Mouse (Mus musculus) urinary bladder, postnatal 4 days (tissue): ENCODE measurements around the gene Raly.

Experiments
- DNase-seq, 2 experiments: peaks; one replicate each; pipeline ENCODE4 v3.0.0; 2021 to 2022; ENCODE audit warnings: low spot score in 2 of 2

Raly gene

GRCm38 (mm10) chr2:154790656-154791483, at the start of gene Raly, which contains the start of gene a:
TSS of gene Raly (plus strand) at chr2:154791096.
TSS of gene a (plus strand) at chr2:154791402.
- DNase-seq = peak; percentile 98

GRCm38 (mm10) chr2:154742911-154743819, 47.7 kb upstream of the Raly start:
- no peak for DNase-seq

DNA sequence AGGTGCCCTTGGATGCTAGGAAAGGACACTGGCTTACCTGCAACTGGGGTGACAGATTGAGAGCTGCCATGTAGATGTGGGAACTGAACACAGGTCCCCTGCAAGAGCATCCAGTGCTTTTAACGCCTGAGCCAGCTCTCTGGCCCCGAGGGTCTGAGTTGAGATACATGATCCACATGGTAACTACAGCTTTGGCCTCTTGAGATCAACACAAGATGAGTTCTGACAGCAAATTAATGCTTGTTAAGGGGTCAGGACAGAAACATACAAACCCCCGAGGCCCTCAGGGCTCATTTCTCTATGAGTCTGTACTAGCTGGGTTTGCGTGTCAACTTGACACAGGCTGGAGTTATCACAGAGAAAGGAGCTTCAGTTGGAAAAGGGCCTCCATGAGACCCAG, 47.0 kb upstream of the Raly start:
- no peak for DNase-seq

DNA sequence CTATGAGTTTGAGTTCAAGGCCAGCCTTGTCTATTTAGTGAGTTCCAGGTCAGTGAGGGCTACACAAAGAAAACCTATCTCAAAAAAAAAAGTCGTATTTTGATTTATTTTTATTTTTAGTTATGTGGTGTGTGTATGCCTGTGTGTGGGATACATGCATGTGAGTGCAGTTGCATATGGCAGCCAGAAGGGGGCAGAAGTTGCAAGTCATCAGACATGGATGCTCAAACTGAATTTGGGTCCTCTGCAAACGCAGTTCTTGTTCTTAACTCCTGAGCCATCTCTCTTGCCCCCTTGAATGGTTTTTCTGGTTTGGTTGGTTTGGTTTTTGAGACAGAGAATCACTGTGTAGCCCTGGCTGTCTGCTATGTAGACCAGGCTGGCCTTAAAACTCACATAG, 42.5 kb upstream of the Raly start:
- no peak for DNase-seq

DNA sequence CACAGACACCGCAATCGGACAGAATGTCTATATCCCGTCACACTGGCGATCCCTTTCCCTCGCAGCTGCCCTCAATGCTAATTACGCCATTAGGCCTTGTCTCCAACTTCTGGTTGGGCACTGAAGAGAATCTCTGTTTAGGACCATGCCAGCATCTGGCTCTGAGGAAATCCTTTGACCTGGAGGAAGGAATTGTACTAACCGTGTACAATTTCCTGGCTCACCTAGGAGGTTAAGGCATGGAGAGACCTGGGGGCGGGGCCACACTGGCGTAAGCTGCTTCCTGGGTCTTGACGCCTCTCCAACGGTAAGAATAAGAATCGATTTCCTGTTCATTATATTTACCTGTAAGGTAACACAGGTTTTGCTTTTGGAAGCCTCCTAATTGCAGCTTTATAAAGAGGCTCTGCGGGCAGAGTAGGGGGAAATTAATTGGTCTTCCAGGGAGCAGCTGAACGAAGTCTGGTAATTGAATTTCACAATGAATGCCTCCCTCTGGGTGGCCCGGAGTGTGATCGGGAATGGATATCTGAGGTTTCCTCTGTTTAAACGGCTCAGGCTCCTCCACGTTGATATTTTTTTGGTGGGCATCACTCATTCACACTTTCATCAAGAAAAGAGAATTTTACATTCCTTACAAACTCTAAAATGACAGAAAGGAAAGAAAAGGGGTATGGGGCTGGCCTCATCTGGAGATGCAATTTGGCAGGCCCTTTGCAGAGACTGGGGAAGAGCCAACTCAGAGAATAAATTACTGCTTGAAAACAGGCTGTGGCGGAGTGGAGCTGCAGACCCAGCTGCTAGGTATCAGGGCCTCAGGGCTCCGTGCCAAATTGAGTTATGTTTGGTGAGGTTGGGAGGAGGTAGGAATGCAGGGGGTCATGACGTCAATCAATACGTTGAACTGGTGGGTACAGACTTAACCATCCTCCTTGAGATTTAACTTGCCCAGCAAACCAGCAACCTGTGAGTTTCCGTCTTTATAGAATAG, 41.6 kb upstream of the Raly start:
- DNase-seq = no peak

- DNase-seq = peak in 1 of 2 experiments; percentile 38
Observed at GRCm38 (mm10) chr2:154751924-154752323, 39.0 kb upstream of the Raly start.

GRCm38 (mm10) chr2:154754068-154754560, 36.8 kb upstream of the Raly start:
- no peak for DNase-seq

GRCm38 (mm10) chr2:154755791-154756190, 35.1 kb upstream of the Raly start:
- DNase-seq = no peak

- DNase-seq = no peak
Observed at GRCm38 (mm10) chr2:154757691-154758090, 33.2 kb upstream of the Raly start.

GRCm38 (mm10) chr2:154758454-154758853, 32.4 kb upstream of the Raly start:
- no peak for DNase-seq

DNA sequence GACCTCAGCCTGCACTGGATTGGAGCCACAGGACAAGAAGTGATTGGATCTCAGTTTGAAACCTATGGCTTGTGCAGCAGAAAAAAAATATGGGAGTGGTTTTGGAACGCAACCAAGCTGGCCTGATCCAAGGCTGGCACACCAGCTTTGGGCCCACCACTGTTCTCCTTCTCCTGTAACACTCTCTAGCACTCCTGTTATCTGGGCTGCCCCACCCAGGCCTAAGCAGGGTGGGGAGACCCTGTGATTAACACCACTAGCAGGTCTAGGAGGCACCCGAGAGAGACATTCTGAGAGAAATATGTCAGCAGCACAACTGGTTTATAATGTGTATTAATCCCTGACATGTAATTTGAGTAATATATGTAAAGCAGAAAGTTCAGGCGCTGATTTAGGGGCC, 27.7 kb upstream of the Raly start:
- DNase-seq = no peak

GRCm38 (mm10) chr2:154764828-154765497, 25.9 kb upstream of the Raly start:
- no peak for DNase-seq

GRCm38 (mm10) chr2:154765554-154766008, 25.3 kb upstream of the Raly start:
- DNase-seq = no peak

DNA sequence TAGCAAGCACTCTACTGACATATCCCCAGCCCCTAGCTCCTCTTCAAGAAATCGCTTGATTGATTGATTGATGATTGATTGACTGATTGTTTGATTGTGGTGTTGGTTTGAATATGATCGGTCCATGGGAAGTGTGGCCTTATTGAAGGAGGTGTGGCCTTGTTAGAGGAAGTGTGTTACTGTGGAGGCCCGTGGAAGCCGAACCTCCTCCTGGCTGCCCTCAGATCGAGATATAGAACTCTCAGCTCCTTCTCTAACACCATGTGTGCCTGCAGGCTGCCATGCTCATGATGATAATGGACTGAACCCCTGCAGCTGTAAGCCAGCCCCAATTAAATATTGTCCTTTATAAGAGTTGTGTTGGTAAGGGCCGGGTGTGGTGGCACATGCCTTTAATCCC, 23.8 kb upstream of the Raly start:
- no peak for DNase-seq

GRCm38 (mm10) chr2:154769930-154770329, 21.0 kb upstream of the Raly start, which contains the start of gene Gm14214:
TSS of gene Gm14214 (minus strand) at chr2:154770030.
- DNase-seq = no peak

DNA sequence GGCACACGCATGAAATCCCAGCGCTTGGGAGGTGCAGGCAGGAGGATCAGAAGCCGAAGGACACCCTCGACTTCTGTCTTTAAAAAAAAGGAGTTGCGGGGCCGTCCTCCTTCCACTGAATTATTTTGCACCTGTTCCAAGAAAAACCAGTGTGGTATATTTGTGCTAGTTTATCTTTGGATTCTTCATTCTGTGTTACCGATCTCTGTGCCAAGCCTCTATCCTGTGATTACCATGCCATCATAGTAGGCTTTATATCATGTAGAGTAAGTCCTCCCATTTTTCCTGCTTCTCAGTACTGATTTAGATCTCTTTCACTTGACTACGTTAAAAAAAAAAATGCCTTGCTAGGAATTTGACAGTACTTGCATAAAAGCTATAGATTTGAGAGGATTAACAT, 19.3 kb upstream of the Raly start:
- no peak for DNase-seq

DNA sequence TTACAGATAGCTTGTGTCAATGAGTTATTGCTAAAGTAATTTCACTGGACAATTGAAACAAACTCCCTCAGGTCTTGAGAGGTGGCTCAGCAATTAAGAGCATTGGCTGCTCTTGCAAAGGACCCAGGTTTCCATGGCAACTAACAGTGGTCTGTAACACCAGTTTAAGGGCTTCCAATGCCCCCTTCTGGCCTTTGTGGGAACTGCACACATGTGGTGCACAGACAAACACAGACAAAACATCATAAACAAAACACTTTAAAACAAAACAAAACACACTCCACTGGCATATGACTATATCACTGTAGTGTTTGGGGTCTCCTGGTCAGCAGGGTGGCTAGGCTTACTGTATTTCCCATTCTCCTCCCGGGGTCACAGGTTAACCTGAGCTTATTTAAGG, 16.9 kb upstream of the Raly start:
- no peak for DNase-seq

DNA sequence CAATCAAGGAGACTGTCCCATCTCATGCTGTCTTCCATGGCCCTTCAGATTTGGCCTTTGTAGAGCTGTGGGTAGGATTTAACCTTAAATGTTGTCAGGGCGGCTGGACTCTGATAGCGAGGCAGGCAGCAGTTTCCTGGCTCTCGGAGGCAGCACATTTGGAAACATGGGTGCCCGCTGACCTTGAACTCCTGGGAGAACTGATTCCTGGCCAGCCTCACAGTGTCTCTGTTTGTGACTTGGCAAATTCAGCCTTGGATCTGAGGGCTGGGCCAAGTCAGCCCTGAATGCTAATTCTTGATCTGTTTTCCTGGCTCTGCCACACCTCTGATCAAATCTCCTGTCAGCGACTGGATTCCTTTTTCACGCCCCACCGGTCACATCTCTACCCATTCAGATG, 14.4 kb upstream of the Raly start:
- DNase-seq = no peak

GRCm38 (mm10) chr2:154779648-154780047, 11.2 kb upstream of the Raly start:
- DNase-seq = no peak

DNA sequence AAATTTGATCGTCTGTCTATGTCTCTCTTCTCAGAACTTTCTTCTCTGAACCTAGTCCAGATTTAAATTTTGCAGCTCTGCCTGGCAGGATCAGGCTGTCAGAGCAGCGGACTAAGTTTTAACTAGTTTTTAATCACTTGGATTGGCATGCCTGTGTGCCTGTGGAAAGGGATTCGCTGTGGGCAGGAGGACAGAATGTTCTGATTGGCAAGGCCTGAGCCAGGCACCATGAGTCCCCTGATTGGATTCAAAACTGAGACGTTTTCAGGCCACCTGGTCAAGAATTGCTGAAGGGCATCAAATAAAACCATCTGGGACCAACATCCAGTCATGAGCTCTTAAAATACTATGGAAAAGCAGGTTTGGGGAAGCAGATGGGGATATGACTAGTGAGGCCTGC, 8.5 kb upstream of the Raly start:
- no peak for DNase-seq
